Mouse (Mus musculus) retina, adult 2 months (tissue): ENCODE measurements around the gene Txnip.
"Not testable (repeated sequence)": the region's sequence is repeated elsewhere in the genome, so short reads cannot be mapped to it uniquely, and the experiment has no call there.

Experiments
- DNase-seq: peaks from one replicate; pipeline ENCODE4 v3.0.0-alpha.2; 2012; ENCODE audit warnings: low read depth, low spot score

Txnip gene

GRCm38 (mm10) chr3:96593374-96593773, 35.6 kb downstream of the Txnip start:
- DNase-seq: no peak

- peak; percentile 81 for DNase-seq
These were observed 36.2 kb downstream of the Txnip start, which contains the start of gene Polr3gl for GRCm38 (mm10) chr3:96593790-96594560. TSS of gene Polr3gl (minus strand) at chr3:96594181.

GRCm38 (mm10) chr3:96594851-96595250, 37.1 kb downstream of the Txnip start:
- DNase-seq: no peak

- DNase-seq: no peak
These were observed 37.9 kb downstream of the Txnip start for GRCm38 (mm10) chr3:96595661-96596060.

- peak; percentile 46 for DNase-seq
These were observed 38.5 kb downstream of the Txnip start, which contains the start of gene Ankrd34a for GRCm38 (mm10) chr3:96596228-96596707. TSS of gene Ankrd34a (plus strand) at chr3:96596636.

GRCm38 (mm10) chr3:96596855-96597254, 39.1 kb downstream of the Txnip start:
- DNase-seq: no peak

- DNase-seq: no peak
These were observed 39.7 kb downstream of the Txnip start for GRCm38 (mm10) chr3:96597435-96597891.

GRCm38 (mm10) chr3:96598156-96599068, 40.7 kb downstream of the Txnip start:
- no peak for DNase-seq

GRCm38 (mm10) chr3:96599069-96599393, 41.3 kb downstream of the Txnip start:
- no peak for DNase-seq

- DNase-seq: no peak
These were observed 41.7 kb downstream of the Txnip start for GRCm38 (mm10) chr3:96599411-96599810.

- peak; percentile 79 for DNase-seq
These were observed 43.0 kb downstream of the Txnip start, which contains the start of gene Lix1l for GRCm38 (mm10) chr3:96600639-96601250. TSS of gene Lix1l (plus strand) at chr3:96601149.

- DNase-seq: no peak
These were observed 43.6 kb downstream of the Txnip start for GRCm38 (mm10) chr3:96601251-96601787.

GRCm38 (mm10) chr3:96601941-96602703, 44.4 kb downstream of the Txnip start:
- DNase-seq: no peak

GRCm38 (mm10) chr3:96602704-96603084, 44.9 kb downstream of the Txnip start:
- DNase-seq: no peak

GRCm38 (mm10) chr3:96603311-96603710, 45.6 kb downstream of the Txnip start:
- DNase-seq: no peak

- DNase-seq: not testable (repeated sequence)
These were observed 48.2 kb downstream of the Txnip start for GRCm38 (mm10) chr3:96606007-96606406.

- no peak for DNase-seq
These were observed 48.9 kb downstream of the Txnip start for GRCm38 (mm10) chr3:96606618-96607017.
